Mouse (Mus musculus) testis, adult 2 months (tissue): ENCODE data around the gene Lmntd1. TPM values are rescaled to one million over a fixed set of nuclear protein-coding genes. Genes with fewer than 3 reads are reported as not detected.

Experiments
- H3K27ac ChIP-seq: fragments of 200-500 bp; 2 replicates; pipeline ENCODE4 v1.5.1; 2012; ENCODE audit warnings: low read depth, low read length; ENCODE audit not compliant: control insufficient read depth, insufficient read depth
- H3K27me3 ChIP-seq: fragments of 200-500 bp; 2 replicates; pipeline ENCODE4 v1.6.1; 2012; ENCODE audit warnings: mild to moderate bottlenecking, low read length, moderate library complexity; ENCODE audit not compliant: control insufficient read depth, insufficient read depth
- H3K36me3 ChIP-seq: fragments of 200-500 bp; 2 replicates; pipeline ENCODE4 v1.6.1; 2012; ENCODE audit warnings: mild to moderate bottlenecking, low read length; ENCODE audit not compliant: control insufficient read depth, insufficient read depth
- H3K4me1 ChIP-seq: fragments of 200-500 bp; 2 replicates; pipeline ENCODE4 v1.6.1; 2012; ENCODE audit warnings: low read length; ENCODE audit not compliant: control insufficient read depth, insufficient read depth
- H3K4me3 ChIP-seq: fragments of 200-500 bp; 2 replicates; pipeline ENCODE4 v1.5.1; 2012; ENCODE audit warnings: low read depth, mild to moderate bottlenecking, low read length, moderate library complexity, mixed read lengths; ENCODE audit not compliant: control insufficient read depth
- CTCF ChIP-seq: fragments of 200-500 bp; IDR thresholded peaks from 2 replicates; pipeline ENCODE4 v1.5.1; 2012; ENCODE audit warnings: low read depth, mild to moderate bottlenecking, inconsistent platforms, low read length, moderate library complexity; ENCODE audit not compliant: control insufficient read depth, insufficient read depth, insufficient replicate concordance
- POLR2A ChIP-seq: fragments of 200-500 bp; IDR thresholded peaks from 2 replicates; pipeline ENCODE4 v1.6.1; 2012; ENCODE audit warnings: low read depth, mild to moderate bottlenecking, inconsistent platforms, low read length, moderate library complexity; ENCODE audit not compliant: control insufficient read depth
- polyA plus RNA-seq: library from polyadenylated mRNA; depleted of rRNA; stranded (reverse); fragments of >200 nt; gene quantifications from 2 replicates; pipeline ENCODE4 v1.2.3, GENCODE M21; 2012

The Lmntd1 gene
- polyA plus RNA-seq, 1 experiment, result 37.9 TPM

- no peaks in the 10 kb centered on the region for H3K36me3 ChIP-seq
- no peaks in the 10 kb centered on the region for H3K4me1 ChIP-seq
- no peak for TF ChIP-seq POLR2A
- no peak for TF ChIP-seq CTCF
- no peak overlapping the region for H3K27ac ChIP-seq
- no peaks in the 10 kb centered on the region for H3K27me3 ChIP-seq
- H3K4me3 ChIP-seq, result no peak overlapping the region
These were observed 186.7 kb downstream of the Lmntd1 start for GRCm38 (mm10) chr6:145427411-145427810.

GRCm38 (mm10) chr6:145426501-145426900, 187.6 kb downstream of the Lmntd1 start:
- TF ChIP-seq POLR2A (no peak), CTCF (no peak)
- Histone ChIP-seq H3K4me1 (no peaks in the 10 kb centered on the region), H3K27me3 (no peaks in the 10 kb centered on the region), H3K36me3 (no peaks in the 10 kb centered on the region), H3K27ac (no peak overlapping the region), H3K4me3 (no peak overlapping the region)

- TF ChIP-seq CTCF, result no peak
- no peaks in the 10 kb centered on the region for H3K4me1 ChIP-seq
- H3K36me3 ChIP-seq, result no peaks in the 10 kb centered on the region
These were observed 190.0 kb downstream of the Lmntd1 start for GRCm38 (mm10) chr6:145424156-145424555.

GRCm38 (mm10) chr6:145423484-145423883, 190.6 kb downstream of the Lmntd1 start:
- Histone ChIP-seq H3K4me1 (no peaks in the 10 kb centered on the region), H3K27ac (no peak overlapping the region), H3K27me3 (no peaks in the 10 kb centered on the region), H3K4me3 (no peak overlapping the region), H3K36me3 (no peaks in the 10 kb centered on the region)
- TF ChIP-seq POLR2A (no peak), CTCF (no peak)

More at GRCm38 (mm10) chr6:145424156-145424555, 190.0 kb downstream of the Lmntd1 start:
- no peaks in the 10 kb centered on the region for H3K27me3 ChIP-seq
- H3K4me3 ChIP-seq, result peak overlapping the region; percentile 70
- no peak overlapping the region for H3K27ac ChIP-seq

GRCm38 (mm10) chr6:145421666-145422065, 192.5 kb downstream of the Lmntd1 start:
- H3K27me3 ChIP-seq, result no peaks in the 10 kb centered on the region
- no peaks in the 10 kb centered on the region for H3K4me1 ChIP-seq
- no peak for TF ChIP-seq POLR2A
- no peak for TF ChIP-seq CTCF
- H3K4me3 ChIP-seq, result no peak overlapping the region
- H3K27ac ChIP-seq, result no peak overlapping the region
- no peaks in the 10 kb centered on the region for H3K36me3 ChIP-seq

GRCm38 (mm10) chr6:145420407-145420806, 193.7 kb downstream of the Lmntd1 start:
- Histone ChIP-seq H3K27ac (no peak overlapping the region), H3K4me3 (no peak overlapping the region), H3K36me3 (no peaks in the 10 kb centered on the region), H3K4me1 (no peaks in the 10 kb centered on the region), H3K27me3 (no peaks in the 10 kb centered on the region)
- TF ChIP-seq CTCF (peak; percentile 93; the same call in 1 of the 2 replicates), POLR2A (no peak)

- no peak overlapping the region for H3K27ac ChIP-seq
- H3K36me3 ChIP-seq, result no peaks in the 10 kb centered on the region
- no peak for TF ChIP-seq CTCF
- H3K4me1 ChIP-seq, result no peaks in the 10 kb centered on the region
- H3K4me3 ChIP-seq, result no peak overlapping the region
- H3K27me3 ChIP-seq, result no peaks in the 10 kb centered on the region
These were observed 195.3 kb downstream of the Lmntd1 start for GRCm38 (mm10) chr6:145418856-145419255.
